Mouse (Mus musculus) forebrain, embryonic 12.5 days (tissue): Measurements from ENCODE around the gene Greb1. TPM values are rescaled to one million over a fixed set of nuclear protein-coding genes. Genes with fewer than 3 reads are reported as not detected.
A peak's percentile ranks its signal among the peaks of the same experiment; 100 is the strongest.

Experiments used
- ATAC-seq: fragments of 200-750 bp; cut with Nextera tagmentation; 2 replicates; pipeline ENCODE4 v1.8.0; 2017; ENCODE audit warnings: moderate TSS enrichment; ENCODE audit not compliant: low FRiP score
- H3K27ac ChIP-seq: fragments of 300-500 bp; sonication (generic); 2 replicates; pipeline ENCODE4 v1.5.1; 2016; ENCODE audit warnings: mild to moderate bottlenecking
- H3K27me3 ChIP-seq: fragments of 300-500 bp; sonication (generic); 2 replicates; pipeline ENCODE4 v1.6.1; 2016; ENCODE audit warnings: mild to moderate bottlenecking
- H3K36me3 ChIP-seq: fragments of 300-500 bp; sonication (generic); replicated peaks from 2 replicates; pipeline ENCODE4 v1.6.1; 2016; ENCODE audit warnings: mild to moderate bottlenecking
- H3K4me1 ChIP-seq: fragments of 300-500 bp; sonication (generic); 2 replicates; pipeline ENCODE4 v1.6.1; 2016
- H3K4me2 ChIP-seq: fragments of 300-500 bp; sonication (generic); 2 replicates; pipeline ENCODE4 v1.6.1; 2016; ENCODE audit warnings: mild to moderate bottlenecking, moderate library complexity
- H3K4me3 ChIP-seq: fragments of 300-500 bp; sonication (generic); replicated peaks from 2 replicates; pipeline ENCODE4 v1.5.1; 2016; ENCODE audit warnings: mild to moderate bottlenecking
- H3K9ac ChIP-seq: fragments of 300-500 bp; sonication (generic); 2 replicates; pipeline ENCODE4 v1.6.1; 2016; ENCODE audit warnings: mild to moderate bottlenecking
- H3K9me3 ChIP-seq: fragments of 300-500 bp; sonication (generic); 2 replicates; pipeline ENCODE4 v1.6.1; 2016
- WGBS: fragments of 180-500 bp; shearing (Covaris S2); methylation state at CpG from one replicate; pipeline ENCODE4 v1.1.7; 2016; 5-methylcytosine and 5-hydroxymethylcytosine counted together
- polyA plus RNA-seq: library from polyadenylated mRNA; unstranded; fragments of >200 nt; fragmentation: Nextera tagmentation; extraction: Ambion mirVana; gene quantifications from 2 replicates; pipeline ENCODE4 v1.2.1, GENCODE M21; 2016

Greb1 gene
- polyA plus RNA-seq, 1 experiment from 2014 or later: 2.5 TPM

DNA sequence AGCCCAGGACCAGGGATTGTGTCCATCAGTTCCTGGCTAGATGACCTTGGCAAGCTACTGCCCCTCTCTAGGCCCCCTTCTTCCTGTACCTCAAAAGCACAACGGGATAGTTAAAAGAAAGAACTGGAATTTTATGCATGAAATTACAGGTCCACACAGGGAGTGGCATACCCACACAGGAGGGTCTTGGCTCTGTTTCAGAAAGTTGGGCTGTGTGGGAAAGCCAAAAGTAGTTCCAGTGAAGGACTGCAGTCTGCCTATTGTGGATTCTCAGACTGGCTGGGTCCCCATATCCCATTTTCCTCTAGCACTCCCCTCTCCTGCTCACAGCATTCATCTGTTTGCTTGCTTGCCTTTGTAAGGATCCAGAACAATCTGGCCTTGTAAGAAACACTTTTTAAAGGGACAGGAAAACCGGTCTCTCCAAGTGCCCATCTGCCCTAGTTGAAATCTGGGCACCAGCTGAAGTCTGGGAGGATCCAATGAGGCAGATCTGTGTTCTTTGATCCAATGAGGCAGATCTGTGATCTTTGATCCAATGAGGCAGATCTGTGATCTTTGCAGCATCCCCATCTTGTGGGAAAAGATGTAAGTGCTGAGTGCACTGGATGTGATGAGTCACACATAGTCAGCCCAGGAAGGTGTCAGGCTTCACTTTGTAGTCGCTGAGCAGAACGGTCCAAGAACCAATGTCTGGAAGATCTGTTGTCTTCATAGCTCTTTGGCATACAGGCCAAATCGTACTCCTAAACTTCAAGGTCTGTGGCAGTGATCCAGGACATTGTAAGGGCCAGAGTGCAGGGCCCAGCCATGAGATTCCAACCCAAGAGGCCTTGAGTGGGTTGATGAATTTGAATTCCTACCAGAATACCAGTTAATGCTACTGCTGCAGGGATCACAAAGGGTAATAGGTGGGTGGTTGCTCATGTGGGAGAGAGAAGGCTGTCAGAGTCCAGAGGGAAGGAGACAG lies 143.5 kb downstream of the Greb1 start:
- no peaks in the 10 kb centered on the region for H3K36me3 ChIP-seq
- H3K4me2 ChIP-seq: no peak overlapping the region
- H3K9me3 ChIP-seq: no peaks in the 10 kb centered on the region
- ATAC-seq: no peak
- peaks cover 40% of the 10 kb centered on the region for H3K27me3 ChIP-seq
- no peak overlapping the region for H3K9ac ChIP-seq
- H3K4me3 ChIP-seq: no peak overlapping the region
- no peak overlapping the region for H3K27ac ChIP-seq
- WGBS: 81% methylated on average over 5 of the region's 5 CpGs
- H3K4me1 ChIP-seq: peaks cover 5% of the 10 kb centered on the region

DNA sequence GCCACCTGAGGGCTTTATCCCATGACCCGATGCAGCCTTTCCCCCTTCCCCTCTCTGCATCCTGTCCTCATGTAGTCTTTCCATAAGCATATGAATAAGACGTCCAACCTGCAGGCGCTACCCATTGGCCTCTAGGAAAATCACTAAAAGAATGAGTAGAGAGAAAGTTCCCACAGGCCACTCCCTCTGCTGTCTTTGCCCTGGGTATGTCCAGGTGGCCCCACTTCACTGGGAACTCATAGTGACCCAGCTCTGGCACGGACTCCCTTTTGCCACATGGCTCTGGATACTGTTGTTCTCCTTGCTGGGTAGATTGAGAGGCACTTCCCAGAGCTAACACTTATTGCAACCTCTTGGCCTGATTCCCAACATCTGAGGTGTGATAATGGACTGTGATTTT lies 145.1 kb downstream of the Greb1 start:
- H3K4me3 ChIP-seq: no peak overlapping the region
- H3K9ac ChIP-seq: no peak overlapping the region
- no peak overlapping the region for H3K27ac ChIP-seq
- no peak overlapping the region for H3K4me2 ChIP-seq
- ATAC-seq: no peak
- peaks cover 49% of the 10 kb centered on the region for H3K27me3 ChIP-seq
- no peaks in the 10 kb centered on the region for H3K9me3 ChIP-seq
- WGBS: 79% methylated on average over 4 of the region's 4 CpGs
- H3K36me3 ChIP-seq: no peaks in the 10 kb centered on the region
- peaks cover 5% of the 10 kb centered on the region for H3K4me1 ChIP-seq

DNA sequence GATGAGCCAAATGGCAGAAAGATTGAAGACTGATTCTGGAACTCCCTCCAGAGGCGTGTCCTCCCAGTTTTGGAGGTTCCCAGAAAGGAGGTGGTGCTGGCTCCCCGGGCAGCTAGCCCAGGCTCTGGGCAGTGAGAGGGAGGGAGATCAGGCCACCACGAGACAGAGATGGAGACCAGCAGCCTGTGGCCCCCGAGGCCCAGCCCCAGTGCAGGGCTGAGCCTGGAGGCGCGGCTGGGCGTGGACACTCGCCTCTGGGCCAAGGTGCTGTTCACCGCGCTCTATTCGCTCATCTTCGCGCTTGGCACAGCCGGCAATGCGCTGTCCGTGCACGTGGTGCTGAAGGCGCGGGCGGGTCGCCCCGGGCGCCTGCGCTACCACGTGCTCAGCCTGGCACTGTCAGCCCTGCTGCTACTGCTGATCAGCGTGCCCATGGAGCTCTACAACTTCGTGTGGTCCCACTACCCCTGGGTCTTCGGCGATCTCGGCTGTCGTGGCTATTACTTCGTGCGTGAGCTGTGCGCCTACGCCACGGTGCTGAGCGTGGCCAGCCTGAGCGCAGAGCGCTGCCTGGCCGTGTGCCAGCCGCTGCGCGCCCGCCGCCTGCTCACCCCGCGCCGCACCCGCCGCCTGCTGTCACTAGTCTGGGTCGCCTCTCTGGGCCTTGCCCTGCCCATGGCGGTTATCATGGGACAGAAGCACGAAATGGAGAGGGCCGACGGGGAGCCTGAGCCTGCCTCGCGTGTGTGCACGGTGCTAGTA lies 147.2 kb downstream of the Greb1 start, which contains the start of gene Ntsr2:
Ntsr2 (plus strand) TSS at position 51 of the 762 bp plus-strand sequence.
- Histone ChIP-seq H3K36me3 (no peaks in the 10 kb centered on the region), H3K4me3 (peak within 1 kb of the TSS; percentile 30), H3K4me2 (peak within 1 kb of the TSS; percentile 54), H3K9me3 (no peaks in the 10 kb centered on the region), H3K27ac (no peak within 1 kb of the TSS), H3K27me3 (peaks cover 49% of the 10 kb centered on the region), H3K9ac (no peak within 1 kb of the TSS), H3K4me1 (peaks cover 5% of the 10 kb centered on the region)
- 6% methylated on average over 53 of the region's 58 CpGs for WGBS
- peak; percentile 80 for ATAC-seq

GRCm38 (mm10) chr12:16649819-16650218 lies 150.9 kb downstream of the Greb1 start:
- ATAC-seq: no peak
- peaks cover 5% of the 10 kb centered on the region for H3K4me1 ChIP-seq
- no peaks in the 10 kb centered on the region for H3K9me3 ChIP-seq
- no peak overlapping the region for H3K4me3 ChIP-seq
- no peak overlapping the region for H3K9ac ChIP-seq
- 85% methylated on average over 6 of the region's 6 CpGs for WGBS
- H3K4me2 ChIP-seq: no peak overlapping the region
- H3K36me3 ChIP-seq: no peaks in the 10 kb centered on the region
- H3K27ac ChIP-seq: no peak overlapping the region
- peaks cover 36% of the 10 kb centered on the region for H3K27me3 ChIP-seq

- H3K9ac ChIP-seq: no peak overlapping the region
- no peak overlapping the region for H3K4me3 ChIP-seq
- H3K36me3 ChIP-seq: no peaks in the 10 kb centered on the region
- 93% methylated on average over 6 of the region's 6 CpGs for WGBS
- no peaks in the 10 kb centered on the region for H3K9me3 ChIP-seq
- no peak for ATAC-seq
- H3K4me1 ChIP-seq: peaks cover 15% of the 10 kb centered on the region
- no peak overlapping the region for H3K27ac ChIP-seq
- H3K4me2 ChIP-seq: no peak overlapping the region
- H3K27me3 ChIP-seq: peaks cover 21% of the 10 kb centered on the region
Measured at GRCm38 (mm10) chr12:16648273-16648672, 152.4 kb downstream of the Greb1 start.

GRCm38 (mm10) chr12:16646780-16647409 lies 153.8 kb downstream of the Greb1 start:
- no peaks in the 10 kb centered on the region for H3K9me3 ChIP-seq
- H3K4me2 ChIP-seq: no peak overlapping the region
- 62% methylated on average over 9 of the region's 9 CpGs for WGBS
- H3K4me1 ChIP-seq: peaks cover 15% of the 10 kb centered on the region
- H3K27me3 ChIP-seq: peaks cover 7% of the 10 kb centered on the region
- H3K9ac ChIP-seq: no peak overlapping the region
- no peaks in the 10 kb centered on the region for H3K36me3 ChIP-seq
- H3K27ac ChIP-seq: no peak overlapping the region
- ATAC-seq: no peak
- no peak overlapping the region for H3K4me3 ChIP-seq

DNA sequence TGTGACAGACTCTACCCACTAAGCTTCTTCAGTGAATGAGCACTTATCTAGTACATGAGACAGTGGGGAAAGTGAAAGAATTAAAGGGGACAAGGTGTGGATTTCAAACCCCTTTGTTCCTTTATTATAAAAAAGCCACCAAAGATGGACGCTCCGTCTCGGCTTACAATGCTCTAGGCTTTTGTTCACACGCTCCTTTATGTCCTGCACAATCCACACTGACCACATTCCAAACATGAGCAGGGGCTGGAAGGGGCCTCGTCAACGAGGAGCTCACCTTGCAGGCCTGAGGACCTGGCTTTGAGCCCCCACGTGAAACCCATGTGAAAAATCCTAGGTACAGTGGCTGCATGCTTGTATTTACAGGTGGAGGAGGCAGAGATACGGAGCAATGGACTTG lies 156.0 kb downstream of the Greb1 start:
- WGBS: 22% methylated on average over 8 of the region's 8 CpGs
- H3K36me3 ChIP-seq: no peaks in the 10 kb centered on the region
- H3K4me1 ChIP-seq: peaks cover 15% of the 10 kb centered on the region
- no peaks in the 10 kb centered on the region; the same call in 1 of the 2 replicates for H3K27me3 ChIP-seq
- no peak overlapping the region for H3K27ac ChIP-seq
- H3K9ac ChIP-seq: peak overlapping the region; percentile 21; the same call in 1 of the 2 replicates
- no peak overlapping the region for H3K4me3 ChIP-seq
- H3K9me3 ChIP-seq: no peaks in the 10 kb centered on the region
- no peak for ATAC-seq
- no peak overlapping the region for H3K4me2 ChIP-seq

- no peak overlapping the region for H3K9ac ChIP-seq
- no peak overlapping the region for H3K4me3 ChIP-seq
- H3K27me3 ChIP-seq: no peaks in the 10 kb centered on the region; the same call in 1 of the 2 replicates
- no peak overlapping the region for H3K4me2 ChIP-seq
- H3K27ac ChIP-seq: peak overlapping the region; percentile 37
- WGBS: 49% methylated on average over 12 of the region's 12 CpGs
- peak; percentile 83 for ATAC-seq
- no peaks in the 10 kb centered on the region for H3K9me3 ChIP-seq
- peaks cover 15% of the 10 kb centered on the region for H3K4me1 ChIP-seq
- no peaks in the 10 kb centered on the region for H3K36me3 ChIP-seq
Measured at GRCm38 (mm10) chr12:16643508-16644345, 157.0 kb downstream of the Greb1 start.

GRCm38 (mm10) chr12:16642000-16642399 lies 158.7 kb downstream of the Greb1 start:
- Histone ChIP-seq H3K27me3 (no peaks in the 10 kb centered on the region), H3K4me2 (no peak overlapping the region), H3K27ac (no peak overlapping the region), H3K9ac (no peak overlapping the region), H3K36me3 (no peaks in the 10 kb centered on the region), H3K4me1 (peaks cover 15% of the 10 kb centered on the region), H3K4me3 (no peak overlapping the region), H3K9me3 (no peaks in the 10 kb centered on the region)
- no peak for ATAC-seq
- 67% methylated on average over 5 of the region's 5 CpGs for WGBS

- Histone ChIP-seq H3K4me2 (no peak overlapping the region), H3K9ac (no peak overlapping the region), H3K4me3 (no peak overlapping the region), H3K27me3 (no peaks in the 10 kb centered on the region), H3K9me3 (no peaks in the 10 kb centered on the region), H3K4me1 (peaks cover 15% of the 10 kb centered on the region), H3K36me3 (no peaks in the 10 kb centered on the region), H3K27ac (no peak overlapping the region)
- WGBS: 91% methylated on average over 6 of the region's 6 CpGs
- no peak for ATAC-seq
Measured at GRCm38 (mm10) chr12:16640075-16640474, 160.6 kb downstream of the Greb1 start.

DNA sequence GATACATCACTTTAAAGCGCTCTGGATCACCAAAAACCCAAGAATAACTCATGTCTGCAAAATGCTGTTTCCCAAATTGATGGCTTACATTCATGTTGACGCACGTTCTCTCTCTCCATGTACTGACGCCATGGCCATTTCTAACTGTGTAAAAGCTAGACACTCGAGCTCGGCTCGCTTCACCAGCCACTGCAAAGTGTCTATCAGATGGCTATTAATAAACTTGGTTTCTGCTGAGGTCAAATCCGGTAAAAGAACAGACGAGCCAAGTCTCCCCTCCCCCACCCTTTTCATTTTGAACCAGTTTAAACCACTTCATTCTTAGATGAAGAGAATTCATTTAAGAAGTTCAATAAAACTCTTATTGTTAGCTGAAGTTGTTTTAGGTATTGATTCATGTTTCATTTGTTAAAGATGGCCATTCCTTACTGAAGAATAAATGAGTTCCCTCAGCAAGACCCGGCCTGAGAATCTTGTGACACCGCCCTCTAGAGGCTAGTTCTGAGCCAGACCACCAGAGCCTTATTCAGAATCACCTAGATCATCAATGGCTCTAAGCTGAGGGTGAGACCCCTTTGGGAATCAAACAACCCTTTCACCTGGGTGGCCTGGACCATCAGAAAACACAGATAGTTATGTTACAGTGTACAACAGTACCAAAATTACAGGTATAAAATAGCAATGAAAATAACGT lies 161.5 kb downstream of the Greb1 start:
- WGBS: 76% methylated on average over 12 of the region's 12 CpGs
- H3K4me3 ChIP-seq: no peak overlapping the region
- peaks cover 9% of the 10 kb centered on the region for H3K4me1 ChIP-seq
- no peaks in the 10 kb centered on the region for H3K36me3 ChIP-seq
- no peak overlapping the region for H3K9ac ChIP-seq
- H3K27ac ChIP-seq: no peak overlapping the region
- no peaks in the 10 kb centered on the region for H3K27me3 ChIP-seq
- no peaks in the 10 kb centered on the region for H3K9me3 ChIP-seq
- ATAC-seq: no peak
- H3K4me2 ChIP-seq: no peak overlapping the region
